Mouse (Mus musculus) MEL (cell line): ENCODE data around the gene Rabep1. TPM values are rescaled to one million over a fixed set of nuclear protein-coding genes. Genes with fewer than 3 reads are reported as not detected.

Experiments
- DNase-seq: peaks from one replicate; pipeline ENCODE4 v3.0.0; 2011; ENCODE audit warnings: low read depth, low spot score
- H3K27ac ChIP-seq: 2 replicates; pipeline ENCODE4 v1.5.1; 2012; ENCODE audit warnings: low read depth, mild to moderate bottlenecking, control low read depth, low read length, moderate library complexity; ENCODE audit not compliant: control insufficient read depth
- H3K27me3 ChIP-seq, 2 experiments: fragments of 150-350 bp in 1 of 2; sonication (generic) in 1 of 2; 2 replicates each; pipeline ENCODE4 v1.6.1; 2012; ENCODE audit warnings: low read length in 2 of 2, mild to moderate bottlenecking in 2 of 2, improper control_type of control experiment in 1 of 2, moderate library complexity in 1 of 2; ENCODE audit not compliant: insufficient read depth in 2 of 2, control insufficient read depth in 1 of 2
- H3K36me3 ChIP-seq, 2 experiments: 2 replicates each; pipeline ENCODE4 v1.6.1; 2012 to 2014; ENCODE audit warnings: low read length in 2 of 2, improper control_type of control experiment in 1 of 2, inconsistent platforms in 1 of 2, mild to moderate bottlenecking in 1 of 2; ENCODE audit not compliant: insufficient read depth in 2 of 2, control insufficient read depth in 1 of 2
- H3K4me1 ChIP-seq, 2 experiments: fragments of 150-350 bp in 1 of 2; sonication (generic) in 1 of 2; 2 replicates each; pipeline ENCODE4 v1.6.1; 2012; ENCODE audit warnings: low read length in 2 of 2, improper control_type of control experiment in 1 of 2, mild to moderate bottlenecking in 1 of 2; ENCODE audit not compliant: insufficient read depth in 2 of 2, control insufficient read depth in 1 of 2
- H3K4me3 ChIP-seq, 2 experiments: fragments of 150-350 bp in 1 of 2; sonication (generic) in 1 of 2; 2 replicates each; pipeline ENCODE4 v1.5.1; 2012; ENCODE audit warnings: low read depth in 2 of 2, low read length in 2 of 2, mild to moderate bottlenecking in 2 of 2, moderate library complexity in 2 of 2, control low read depth in 1 of 2, improper control_type of control experiment in 1 of 2; ENCODE audit not compliant: control insufficient read depth in 1 of 2, insufficient read depth in 1 of 2
- H3K79me2 ChIP-seq: 2 replicates; pipeline ENCODE4 v1.6.1; 2012; ENCODE audit warnings: mild to moderate bottlenecking, low read length, moderate library complexity; ENCODE audit not compliant: control insufficient read depth, poor library complexity, insufficient read depth
- H3K9ac ChIP-seq: 2 replicates; pipeline ENCODE4 v1.6.1; 2012; ENCODE audit warnings: low read depth, mild to moderate bottlenecking, control low read depth, low read length, moderate library complexity; ENCODE audit not compliant: control insufficient read depth, poor library complexity, severe bottlenecking
- H3K9me3 ChIP-seq: fragments of 150-350 bp; sonication (generic); replicated peaks from 2 replicates; pipeline ENCODE4 v1.6.1; 2012; ENCODE audit warnings: mild to moderate bottlenecking, low read length, improper control_type of control experiment, moderate library complexity; ENCODE audit not compliant: insufficient read depth
- ELF1 ChIP-seq: IDR thresholded peaks from 2 replicates; pipeline ENCODE4 v1.6.1; 2014; ENCODE audit warnings: low read depth, mild to moderate bottlenecking, inconsistent platforms, low read length, improper control_type of control experiment, moderate library complexity
- ETS1 ChIP-seq: IDR thresholded peaks from 2 replicates; pipeline ENCODE4 v1.6.1; 2012; ENCODE audit warnings: low read depth, mild to moderate bottlenecking, inconsistent platforms, low read length, improper control_type of control experiment, moderate library complexity
- HCFC1 ChIP-seq: IDR thresholded peaks from 2 replicates; pipeline ENCODE4 v1.6.1; 2012; ENCODE audit warnings: low read depth, mild to moderate bottlenecking, inconsistent platforms, low read length, improper control_type of control experiment, moderate library complexity
- JUND ChIP-seq: IDR thresholded peaks from 2 replicates; pipeline ENCODE4 v1.6.1; 2011; ENCODE audit warnings: low read depth, mild to moderate bottlenecking, improper control_type of control experiment, low read length
- MAFK ChIP-seq: IDR thresholded peaks from 2 replicates; pipeline ENCODE4 v1.6.1; 2011; ENCODE audit warnings: low read depth, mild to moderate bottlenecking, low read length, improper control_type of control experiment, borderline replicate concordance
- MAZ ChIP-seq: IDR thresholded peaks from 2 replicates; pipeline ENCODE4 v1.6.1; 2012; ENCODE audit warnings: low read depth, mild to moderate bottlenecking, inconsistent platforms, low read length, improper control_type of control experiment
- MEF2A ChIP-seq: IDR thresholded peaks from 2 replicates; pipeline ENCODE4 v1.6.1; 2014; ENCODE audit warnings: low read depth, mild to moderate bottlenecking, inconsistent platforms, low read length, improper control_type of control experiment; ENCODE audit not compliant: poor library complexity, insufficient replicate concordance, severe bottlenecking; ENCODE audit errors: extremely low read depth
- MXI1 ChIP-seq: IDR thresholded peaks from 2 replicates; pipeline ENCODE4 v1.6.1; 2011; ENCODE audit warnings: mild to moderate bottlenecking, low read depth, low read length, improper control_type of control experiment
- NRF1 ChIP-seq: IDR thresholded peaks from 2 replicates; pipeline ENCODE4 v1.6.1; 2014; ENCODE audit warnings: low read depth, mild to moderate bottlenecking, inconsistent platforms, low read length, improper control_type of control experiment, moderate library complexity; ENCODE audit not compliant: poor library complexity, insufficient read depth, severe bottlenecking
- RCOR1 ChIP-seq: IDR thresholded peaks from 2 replicates; pipeline ENCODE4 v1.6.1; 2012; ENCODE audit warnings: low read depth, mild to moderate bottlenecking, inconsistent platforms, low read length, improper control_type of control experiment
- SMC3 ChIP-seq: IDR thresholded peaks from 2 replicates; pipeline ENCODE4 v1.6.1; 2011; ENCODE audit warnings: low read depth, low read length, improper control_type of control experiment
- TCF12 ChIP-seq: IDR thresholded peaks from 2 replicates; pipeline ENCODE4 v1.6.1; 2014; ENCODE audit warnings: low read depth, mild to moderate bottlenecking, inconsistent platforms, low read length, improper control_type of control experiment, moderate library complexity
- USF1 ChIP-seq: IDR thresholded peaks from 2 replicates; pipeline ENCODE4 v1.6.1; 2014; ENCODE audit warnings: low read depth, mild to moderate bottlenecking, inconsistent platforms, low read length, improper control_type of control experiment, moderate library complexity
- ZC3H11A ChIP-seq: IDR thresholded peaks from 2 replicates; pipeline ENCODE4 v1.6.1; 2012; ENCODE audit warnings: low read depth, mild to moderate bottlenecking, inconsistent platforms, low read length, improper control_type of control experiment
- ZMIZ1 ChIP-seq: IDR thresholded peaks from 2 replicates; pipeline ENCODE4 v1.6.1; 2012; ENCODE audit warnings: low read depth, mild to moderate bottlenecking, inconsistent platforms, low read length, improper control_type of control experiment, moderate library complexity
- polyA plus RNA-seq, 2 experiments: library from polyadenylated mRNA; stranded (reverse) in 1 of 2; unstranded in 1 of 2; fragments of >175 nt in 1 of 2; fragments of >200 nt in 1 of 2; gene quantifications; 2 replicates each; pipeline versions ENCODE4 v1.2.1 to v1.2.4; 2012; ENCODE audit warnings: low replicate concordance in 2 of 2, low read depth in 1 of 2; ENCODE audit not compliant: insufficient read length in 2 of 2, insufficient read depth in 1 of 2, missing spikeins in 1 of 2
- total RNA-seq: library from RNA; depleted of rRNA; stranded (reverse); fragments of 300-350 nt; gene quantifications from 2 replicates; pipeline ENCODE4 v1.2.3, GENCODE M21; 2012

Gene Rabep1
- total and polyA plus RNA-seq, 3 experiments, result 24.2 to 72.2 (median 34.3) TPM

- Histone ChIP-seq H3K27me3 (peaks cover 13 to 15% of the 10 kb centered on the region in 2 experiments), H3K27ac (no peak overlapping the region), H3K4me3 (no peak overlapping the region), H3K79me2 (no peaks in the 10 kb centered on the region), H3K9me3 (no peaks in the 10 kb centered on the region), H3K4me1 (0 out of 4 replicates have a peak, but pooled peaks cover 0 to 6% of the 10 kb centered on the region in 2 experiments), H3K9ac (no peak overlapping the region), H3K36me3 (no peaks in the 10 kb centered on the region)
- DNase-seq, result no peak
- TF ChIP-seq ELF1, result no peak
- TF ChIP-seq RCOR1, result no peak
These were observed 36.9 kb upstream of the Rabep1 start for GRCm38 (mm10) chr11:70807630-70808029.

DNA sequence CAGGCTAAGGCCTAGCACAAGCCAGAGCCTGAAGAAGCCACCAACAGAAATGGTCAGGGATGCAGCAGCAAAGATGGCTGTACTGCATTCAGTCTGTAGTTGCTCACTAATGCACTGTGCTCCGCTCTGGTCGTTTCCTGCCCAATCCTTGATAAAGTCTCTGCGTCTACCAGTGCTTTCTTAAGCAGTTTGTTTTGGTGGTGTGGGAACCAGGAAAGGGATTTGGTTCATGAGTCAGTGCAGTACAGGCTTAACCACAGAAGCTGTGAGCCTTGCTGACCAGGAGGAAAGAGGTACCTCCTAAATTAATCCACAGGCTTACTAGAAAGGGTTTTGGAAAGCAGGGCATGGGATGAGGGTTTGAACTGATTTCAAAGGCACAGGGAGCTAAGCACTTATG, 36.5 kb upstream of the Rabep1 start:
- no peaks in the 10 kb centered on the region for H3K79me2 ChIP-seq
- DNase-seq, result no peak
- H3K9ac ChIP-seq, result no peak overlapping the region
- H3K27me3 ChIP-seq, result peaks cover 13 to 15% of the 10 kb centered on the region in 2 experiments
- no peak overlapping the region for H3K4me3 ChIP-seq
- H3K9me3 ChIP-seq, result no peaks in the 10 kb centered on the region
- 0 out of 4 replicates have a peak, but pooled peaks cover 0 to 7% of the 10 kb centered on the region in 2 experiments for H3K4me1 ChIP-seq
- TF ChIP-seq NRF1 (no peak), MAZ (no peak), TCF12 (no peak), MAFK (no peak), ZMIZ1 (no peak), HCFC1 (no peak), ZC3H11A (no peak), MXI1 (no peak)
- no peaks in the 10 kb centered on the region for H3K36me3 ChIP-seq
- H3K27ac ChIP-seq, result no peak overlapping the region

DNA sequence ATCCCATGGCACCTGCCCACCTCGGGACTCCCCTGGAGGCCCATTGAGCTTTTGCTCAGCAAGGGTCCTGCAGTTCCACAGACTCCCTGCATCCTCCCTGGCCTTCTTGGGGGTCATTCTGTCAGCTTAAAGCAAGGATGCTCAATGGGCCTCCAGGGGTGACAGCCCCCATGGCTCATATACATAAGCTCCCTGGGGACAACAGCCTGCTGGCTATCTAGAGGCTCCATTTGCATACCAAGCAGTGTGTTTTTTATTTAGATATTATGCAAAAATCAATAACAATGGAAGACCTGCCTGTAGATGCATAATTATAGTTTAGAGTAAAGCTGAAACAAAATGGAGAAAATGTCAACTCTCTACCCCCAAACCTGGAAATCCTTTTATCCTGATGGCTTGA, 35.6 kb upstream of the Rabep1 start:
- Histone ChIP-seq H3K79me2 (no peaks in the 10 kb centered on the region), H3K4me3 (no peak overlapping the region), H3K9me3 (no peaks in the 10 kb centered on the region), H3K27ac (no peak overlapping the region), H3K9ac (no peak overlapping the region), H3K27me3 (peaks cover 13 to 18% of the 10 kb centered on the region in 2 experiments), H3K36me3 (no peaks in the 10 kb centered on the region), H3K4me1 (0 out of 4 replicates have a peak, but pooled peaks cover 0 to 7% of the 10 kb centered on the region in 2 experiments)
- DNase-seq, result no peak
- TF ChIP-seq ETS1 (no peak), MAZ (no peak), JUND (no peak), HCFC1 (no peak), USF1 (no peak), MEF2A (no peak), SMC3 (no peak)
